Mouse (Mus musculus): ENCODE data around the gene Cdk17. TPM values are rescaled to one million over a fixed set of nuclear protein-coding genes. Genes with fewer than 3 reads are reported as not detected.

Cdk17 gene
- polyA plus RNA-seq, 1 experiment from 2014 or later, result 41.2 TPM

DNA sequence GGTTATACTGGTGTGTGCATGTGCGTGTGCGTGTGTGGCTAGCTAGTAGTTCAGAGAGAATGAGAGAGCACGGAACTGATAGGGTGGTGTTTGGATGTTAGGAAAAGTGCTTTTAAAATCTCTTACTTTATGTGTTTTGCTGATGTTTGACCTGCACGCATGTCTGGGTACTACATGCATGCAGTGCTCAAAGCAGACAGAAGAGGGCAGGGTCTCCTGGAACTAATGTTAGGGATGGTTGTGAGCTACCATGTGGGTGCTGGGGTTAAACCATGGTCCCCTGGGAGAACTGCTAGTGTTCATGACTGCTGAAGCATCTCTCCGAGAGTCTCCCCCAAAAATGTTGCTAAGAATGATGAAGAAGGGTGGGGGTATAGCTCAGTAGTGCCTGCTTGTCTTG lies 18.0 kb downstream of the Cdk17 start:
- no peak overlapping the region for H3K27ac ChIP-seq (replicated peaks)
- H3K9ac ChIP-seq (replicated peaks), result no peak overlapping the region
- H3K4me3 ChIP-seq (replicated peaks), result no peak overlapping the region
- H3K4me1 ChIP-seq, result no peaks in the 10 kb centered on the region
- ATAC-seq (ENCODE audit: low FRiP score), result no peak
- H3K4me2 ChIP-seq, result no peak overlapping the region
- H3K9me3 ChIP-seq (replicated peaks), result no peaks in the 10 kb centered on the region
- H3K36me3 ChIP-seq, result no peaks in the 10 kb centered on the region
- over 99% methylated on average over 5 of the region's 5 CpGs for WGBS
- H3K27me3 ChIP-seq (replicated peaks), result no peaks in the 10 kb centered on the region

DNA sequence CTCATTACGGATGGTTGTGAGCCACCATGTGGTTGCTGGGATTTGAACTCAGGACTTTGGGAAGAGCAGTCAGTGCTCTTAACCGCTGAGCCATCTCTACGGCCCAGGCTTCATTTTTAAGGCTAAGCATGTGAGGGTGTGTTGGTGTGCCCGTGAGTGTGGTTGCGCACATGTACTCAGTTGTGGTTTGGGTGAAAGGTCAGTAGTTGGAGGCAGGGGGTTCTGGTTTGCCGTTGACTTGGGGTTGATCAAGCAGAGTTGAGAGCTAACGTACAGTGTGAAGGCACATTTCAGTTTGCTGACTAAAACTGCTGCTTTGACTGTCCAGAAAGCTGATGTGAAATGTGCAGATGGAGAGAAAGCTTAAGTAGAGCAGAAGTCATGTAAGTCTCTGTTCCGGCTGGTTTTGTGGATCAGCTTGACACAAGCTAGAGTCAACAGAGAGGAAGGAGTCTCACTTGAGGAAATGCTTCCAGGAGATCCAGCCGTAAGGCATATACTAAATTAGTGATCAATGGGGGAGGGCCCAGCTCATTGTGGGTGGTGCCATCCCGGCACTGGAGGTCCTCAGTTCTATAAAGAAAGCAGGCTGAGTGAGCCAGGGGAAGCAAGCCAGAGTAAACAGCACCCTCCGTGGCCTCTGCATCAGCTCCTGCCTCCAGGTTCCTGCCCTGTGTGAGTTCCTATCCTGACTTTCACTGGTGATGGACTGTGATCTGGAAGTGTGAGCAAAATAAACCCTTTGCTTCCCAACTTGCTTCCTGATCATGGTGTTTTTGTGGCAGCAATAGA lies 19.2 kb downstream of the Cdk17 start:
- Histone ChIP-seq H3K4me2 (no peak overlapping the region), H3K27me3 (replicated peaks) (no peaks in the 10 kb centered on the region), H3K4me1 (no peaks in the 10 kb centered on the region), H3K4me3 (replicated peaks) (no peak overlapping the region), H3K9me3 (replicated peaks) (no peaks in the 10 kb centered on the region), H3K36me3 (no peaks in the 10 kb centered on the region), H3K27ac (replicated peaks) (no peak overlapping the region), H3K9ac (replicated peaks) (no peak overlapping the region)
- ATAC-seq (ENCODE audit: low FRiP score), result no peak
- WGBS, result 85% methylated on average over 11 of the region's 11 CpGs

DNA sequence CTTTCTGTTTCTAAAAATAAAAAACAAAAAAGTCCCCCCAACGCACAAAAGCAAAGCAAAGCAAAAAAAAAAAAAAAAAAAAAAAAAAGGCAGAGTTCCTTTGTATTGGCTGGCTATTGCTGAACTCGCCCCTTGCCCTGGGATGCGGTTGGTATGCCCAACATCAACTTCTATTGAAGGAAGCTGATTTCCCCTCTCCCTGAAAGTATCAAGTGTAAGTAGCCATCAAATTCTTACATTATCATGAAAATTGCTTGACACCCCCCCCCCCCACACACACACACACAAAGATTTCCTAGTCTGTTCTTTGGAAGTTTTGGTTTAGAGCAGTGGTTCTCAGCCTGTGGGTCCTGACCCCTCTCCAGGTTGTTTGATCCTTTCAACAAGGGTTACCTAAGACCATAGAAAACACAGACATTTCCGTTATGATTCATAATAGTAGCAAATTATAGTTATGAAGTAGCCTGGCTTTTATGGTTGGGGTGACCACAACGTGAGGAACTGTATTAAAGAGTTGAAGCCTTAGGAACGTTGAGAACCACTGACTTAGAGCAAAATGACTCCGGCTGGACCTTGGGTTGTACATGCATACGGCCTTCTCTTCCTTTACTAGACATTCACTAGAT lies 23.8 kb downstream of the Cdk17 start:
- Histone ChIP-seq H3K9me3 (replicated peaks) (no peaks in the 10 kb centered on the region), H3K27ac (replicated peaks) (no peak overlapping the region), H3K27me3 (replicated peaks) (no peaks in the 10 kb centered on the region), H3K4me1 (peaks cover 7% of the 10 kb centered on the region), H3K4me2 (no peak overlapping the region), H3K36me3 (no peaks in the 10 kb centered on the region), H3K4me3 (replicated peaks) (no peak overlapping the region), H3K9ac (replicated peaks) (no peak overlapping the region)
- WGBS, result 86% methylated on average over 8 of the region's 8 CpGs
- ATAC-seq (ENCODE audit: low FRiP score), result no peak

DNA sequence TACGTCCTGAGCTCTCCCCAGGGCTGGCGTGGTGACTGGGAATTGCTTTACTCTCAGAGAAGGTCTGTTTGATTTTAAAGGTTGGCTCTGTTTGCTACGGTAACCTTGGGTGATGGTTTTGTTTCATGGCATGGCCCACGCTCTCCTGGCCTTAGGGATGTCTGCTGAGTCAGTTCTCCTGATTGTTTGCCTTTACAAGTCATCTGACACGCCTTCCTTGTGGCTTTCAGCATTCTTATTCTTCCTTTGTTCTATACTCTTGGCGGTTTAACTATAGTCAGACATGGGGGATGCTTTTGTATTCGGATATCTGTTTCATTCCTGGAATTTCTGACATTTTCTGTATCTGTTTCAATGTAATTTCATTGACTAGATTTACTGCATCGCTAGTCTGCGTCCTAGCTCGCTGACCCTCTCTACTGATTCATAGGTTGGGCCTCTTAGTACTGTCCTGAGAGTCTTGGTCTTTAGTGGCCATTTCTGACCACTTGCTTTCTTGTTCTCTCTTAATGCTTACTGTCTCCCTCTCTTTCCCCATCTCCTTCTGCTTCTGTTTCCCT lies 27.8 kb downstream of the Cdk17 start:
- no peak overlapping the region for H3K27ac ChIP-seq (replicated peaks)
- WGBS, result 50% methylated on average over 10 of the region's 10 CpGs
- H3K9ac ChIP-seq (replicated peaks), result no peak overlapping the region
- H3K9me3 ChIP-seq (replicated peaks), result no peaks in the 10 kb centered on the region
- H3K4me1 ChIP-seq, result peaks cover 21% of the 10 kb centered on the region
- H3K4me3 ChIP-seq (replicated peaks), result no peak overlapping the region
- no peaks in the 10 kb centered on the region for H3K36me3 ChIP-seq
- no peak for ATAC-seq (ENCODE audit: low FRiP score)
- no peak overlapping the region for H3K4me2 ChIP-seq
- no peaks in the 10 kb centered on the region for H3K27me3 ChIP-seq (replicated peaks)

DNA sequence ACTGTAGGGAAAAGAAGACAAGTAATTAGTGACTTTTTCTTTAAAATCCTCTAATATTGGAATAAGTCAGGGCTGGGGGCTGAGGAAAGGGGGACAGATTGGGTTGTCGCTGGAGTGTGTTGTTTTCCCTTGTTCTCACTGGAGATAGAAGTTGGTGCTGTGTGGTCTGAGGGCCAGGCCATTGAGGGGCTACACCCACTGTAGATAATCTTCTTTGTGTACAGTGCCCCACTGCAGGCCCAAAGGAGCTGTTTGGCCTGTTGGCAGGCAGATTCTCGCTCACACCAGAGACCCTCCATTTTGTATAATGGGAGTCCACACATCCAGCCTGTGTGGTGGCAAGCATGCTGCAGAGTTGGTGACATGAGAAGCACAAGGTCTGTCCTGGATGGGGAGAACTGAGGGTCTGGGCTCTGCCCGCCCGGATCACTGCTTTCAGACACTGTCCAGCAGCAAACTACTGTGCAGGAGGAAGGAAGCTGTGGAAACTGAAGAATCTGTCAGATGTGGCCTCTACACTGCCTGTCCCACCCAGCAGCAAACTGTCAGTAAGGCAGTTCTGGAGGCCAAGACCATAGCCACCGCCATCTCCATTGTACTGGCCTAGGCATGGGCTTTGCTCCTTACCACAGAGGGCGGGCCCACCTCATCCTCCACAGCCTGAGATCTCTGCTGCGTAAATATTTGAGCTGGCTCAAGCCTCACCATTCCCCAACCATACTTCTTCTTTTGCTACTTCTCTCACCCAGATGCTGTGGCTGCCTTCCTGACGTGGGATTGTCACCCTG lies 30.0 kb downstream of the Cdk17 start:
- no peaks in the 10 kb centered on the region for H3K27me3 ChIP-seq (replicated peaks)
- no peak overlapping the region for H3K4me3 ChIP-seq (replicated peaks)
- no peak for ATAC-seq (ENCODE audit: low FRiP score)
- H3K4me2 ChIP-seq, result no peak overlapping the region
- H3K36me3 ChIP-seq, result no peaks in the 10 kb centered on the region
- H3K4me1 ChIP-seq, result peaks cover 27% of the 10 kb centered on the region
- WGBS, result 83% methylated on average over 8 of the region's 8 CpGs
- H3K27ac ChIP-seq (replicated peaks), result no peak overlapping the region; the same call in 1 of the 2 replicates
- no peak overlapping the region for H3K9ac ChIP-seq (replicated peaks)
- no peaks in the 10 kb centered on the region for H3K9me3 ChIP-seq (replicated peaks)

DNA sequence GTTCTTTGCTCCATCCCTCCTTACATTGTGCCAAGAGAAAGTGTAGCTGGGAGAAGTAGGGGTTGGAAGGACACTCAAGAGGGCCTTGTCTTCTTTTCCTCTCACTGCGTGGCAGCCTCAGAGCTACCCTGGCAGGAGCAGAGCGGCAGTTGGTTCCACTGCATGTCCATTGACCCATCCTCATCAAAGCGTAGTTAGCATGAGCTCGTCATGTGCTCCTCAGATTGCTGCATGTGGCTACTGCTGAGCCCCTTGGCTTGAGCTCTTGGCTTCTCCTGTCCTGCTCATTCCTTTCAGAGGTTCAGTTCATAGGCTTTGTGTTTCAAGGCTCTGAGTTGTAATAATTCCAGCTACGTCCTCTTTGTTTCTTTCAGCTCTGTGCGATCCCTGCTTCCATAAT lies 36.4 kb downstream of the Cdk17 start:
- no peak overlapping the region for H3K4me3 ChIP-seq (replicated peaks)
- H3K27me3 ChIP-seq (replicated peaks), result no peaks in the 10 kb centered on the region
- H3K4me2 ChIP-seq, result no peak overlapping the region
- WGBS, result 89% methylated on average over 6 of the region's 6 CpGs
- peaks cover 7% of the 10 kb centered on the region for H3K36me3 ChIP-seq
- H3K27ac ChIP-seq (replicated peaks), result no peak overlapping the region
- no peaks in the 10 kb centered on the region for H3K9me3 ChIP-seq (replicated peaks)
- H3K9ac ChIP-seq (replicated peaks), result no peak overlapping the region
- no peak for ATAC-seq (ENCODE audit: low FRiP score)
- H3K4me1 ChIP-seq, result peaks cover 11% of the 10 kb centered on the region

DNA sequence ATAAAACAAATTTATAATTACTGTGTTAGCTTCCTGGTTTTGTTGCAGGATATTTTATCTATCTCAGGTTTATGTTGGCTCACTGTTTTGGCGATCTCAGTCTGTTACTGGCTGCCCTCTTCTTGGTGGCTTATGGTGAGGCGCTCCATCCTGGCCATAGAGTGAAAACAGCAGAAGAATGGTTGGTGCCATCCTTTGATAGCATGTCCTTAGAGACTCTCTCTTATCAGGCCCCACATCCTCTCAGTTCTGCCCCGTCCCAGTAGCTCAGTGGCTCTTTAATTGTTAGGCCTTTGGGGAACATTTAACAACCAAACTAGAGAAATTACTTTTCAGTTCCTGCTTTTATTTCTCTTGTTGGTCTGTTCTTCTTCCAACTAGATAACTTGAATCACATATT lies 38.3 kb downstream of the Cdk17 start:
- peaks cover 15% of the 10 kb centered on the region for H3K4me1 ChIP-seq
- no peak for ATAC-seq (ENCODE audit: low FRiP score)
- H3K9me3 ChIP-seq (replicated peaks), result no peaks in the 10 kb centered on the region
- no peak overlapping the region for H3K9ac ChIP-seq (replicated peaks)
- no peak overlapping the region for H3K4me3 ChIP-seq (replicated peaks)
- 82% methylated on average over 3 of the region's 3 CpGs for WGBS
- H3K4me2 ChIP-seq, result no peak overlapping the region
- no peak overlapping the region for H3K27ac ChIP-seq (replicated peaks)
- H3K36me3 ChIP-seq, result peaks cover 7% of the 10 kb centered on the region
- no peaks in the 10 kb centered on the region for H3K27me3 ChIP-seq (replicated peaks)

DNA sequence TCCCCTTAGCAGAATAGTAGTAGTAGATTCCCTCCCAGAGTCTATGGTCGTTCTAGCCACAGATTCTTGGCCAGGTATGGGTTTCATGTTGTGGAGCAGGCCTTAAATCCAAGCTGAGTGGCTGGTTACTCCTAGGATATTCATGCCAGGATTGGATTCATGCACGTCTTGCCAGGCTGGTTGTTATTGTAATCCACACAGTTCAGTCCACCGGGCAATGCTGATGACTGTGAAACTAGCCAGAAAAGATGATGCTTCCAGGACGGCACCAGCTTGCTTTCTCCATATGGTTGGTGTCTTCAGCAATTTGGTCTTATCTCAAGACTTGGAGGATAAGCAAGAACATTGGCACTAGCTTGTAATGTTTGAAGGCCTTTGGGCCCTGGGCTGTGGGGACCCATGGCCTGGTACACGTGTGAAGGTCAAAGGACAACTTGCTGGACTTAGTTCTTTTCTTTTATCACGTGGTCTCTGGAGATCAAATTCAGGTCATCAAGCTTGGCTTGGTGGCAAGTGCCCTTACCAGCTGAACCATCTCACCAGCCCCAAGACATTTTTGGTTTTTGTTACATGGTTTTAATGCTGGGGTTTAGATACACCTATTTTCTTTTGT lies 41.3 kb downstream of the Cdk17 start:
- H3K4me3 ChIP-seq (replicated peaks), result no peak overlapping the region
- no peak overlapping the region for H3K9ac ChIP-seq (replicated peaks)
- H3K9me3 ChIP-seq (replicated peaks), result no peaks in the 10 kb centered on the region
- peaks cover 6% of the 10 kb centered on the region for H3K4me1 ChIP-seq
- no peak overlapping the region for H3K4me2 ChIP-seq
- peaks cover 7% of the 10 kb centered on the region for H3K36me3 ChIP-seq
- no peak for ATAC-seq (ENCODE audit: low FRiP score)
- 89% methylated on average over 6 of the region's 6 CpGs for WGBS
- no peaks in the 10 kb centered on the region for H3K27me3 ChIP-seq (replicated peaks)
- H3K27ac ChIP-seq (replicated peaks), result no peak overlapping the region

DNA sequence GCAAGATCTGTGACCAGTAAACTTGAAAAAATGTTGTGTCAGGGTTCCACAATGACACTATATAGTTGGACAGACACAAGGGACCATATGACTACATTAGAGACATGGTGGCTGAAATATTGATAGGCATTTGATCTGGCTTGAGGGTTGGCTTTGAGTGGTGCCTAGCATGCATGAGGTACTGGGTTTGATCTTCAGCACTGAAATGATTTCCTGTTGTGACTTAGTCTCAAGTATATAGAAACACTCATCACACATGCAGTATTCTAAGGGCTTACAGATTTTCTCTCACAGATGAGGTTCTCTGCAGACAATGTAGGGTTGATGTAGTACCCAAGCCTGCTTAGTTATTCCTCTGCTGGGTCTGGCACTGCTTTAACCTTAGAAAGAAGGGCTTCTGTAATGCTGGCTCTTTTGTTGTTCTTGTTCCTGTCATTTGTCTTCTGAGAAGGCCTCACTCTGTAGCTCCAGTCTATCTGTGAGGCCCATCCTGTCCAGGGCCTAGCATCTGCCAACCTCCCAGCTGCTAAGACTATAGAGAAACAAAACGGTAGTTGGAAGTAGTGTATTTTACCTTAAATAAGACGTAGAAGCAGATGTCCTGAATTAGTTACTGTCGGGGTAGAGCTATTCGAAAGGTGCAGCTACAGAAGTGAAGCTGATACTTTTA lies 44.7 kb downstream of the Cdk17 start:
- ATAC-seq (ENCODE audit: low FRiP score), result no peak
- Histone ChIP-seq H3K27me3 (replicated peaks) (no peaks in the 10 kb centered on the region), H3K9me3 (replicated peaks) (no peaks in the 10 kb centered on the region), H3K36me3 (no peaks in the 10 kb centered on the region), H3K9ac (replicated peaks) (no peak overlapping the region), H3K4me2 (no peak overlapping the region), H3K27ac (replicated peaks) (no peak overlapping the region), H3K4me1 (peaks cover 3% of the 10 kb centered on the region; the same call in 1 of the 2 replicates), H3K4me3 (replicated peaks) (no peak overlapping the region)
- 83% methylated on average over 4 of the region's 4 CpGs for WGBS

DNA sequence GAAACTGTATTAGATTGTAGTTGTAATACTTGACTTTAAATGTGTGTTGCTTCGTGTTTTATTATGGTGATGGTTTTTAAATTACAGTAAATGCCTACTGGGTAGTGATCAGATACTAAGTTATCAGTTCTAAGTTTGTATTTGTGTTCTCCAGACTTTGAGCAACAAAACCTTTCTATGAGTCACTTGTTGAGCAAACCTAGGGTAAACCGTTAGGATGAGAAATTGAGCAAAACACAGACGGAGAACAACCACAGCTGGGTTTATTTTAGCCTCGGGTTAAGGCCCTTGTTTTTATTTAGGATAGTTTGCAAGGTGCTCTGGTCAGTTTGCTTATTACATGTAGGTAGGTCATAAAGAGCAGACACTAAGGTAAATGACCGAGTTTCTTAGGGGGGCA lies 46.5 kb downstream of the Cdk17 start:
- Histone ChIP-seq H3K36me3 (no peaks in the 10 kb centered on the region), H3K27me3 (replicated peaks) (no peaks in the 10 kb centered on the region), H3K9me3 (replicated peaks) (no peaks in the 10 kb centered on the region), H3K4me2 (no peak overlapping the region), H3K9ac (replicated peaks) (no peak overlapping the region), H3K4me1 (peaks cover 3% of the 10 kb centered on the region; the same call in 1 of the 2 replicates), H3K27ac (replicated peaks) (no peak overlapping the region), H3K4me3 (replicated peaks) (no peak overlapping the region)
- no peak for ATAC-seq (ENCODE audit: low FRiP score)
- WGBS, result 89% methylated on average over 5 of the region's 5 CpGs

DNA sequence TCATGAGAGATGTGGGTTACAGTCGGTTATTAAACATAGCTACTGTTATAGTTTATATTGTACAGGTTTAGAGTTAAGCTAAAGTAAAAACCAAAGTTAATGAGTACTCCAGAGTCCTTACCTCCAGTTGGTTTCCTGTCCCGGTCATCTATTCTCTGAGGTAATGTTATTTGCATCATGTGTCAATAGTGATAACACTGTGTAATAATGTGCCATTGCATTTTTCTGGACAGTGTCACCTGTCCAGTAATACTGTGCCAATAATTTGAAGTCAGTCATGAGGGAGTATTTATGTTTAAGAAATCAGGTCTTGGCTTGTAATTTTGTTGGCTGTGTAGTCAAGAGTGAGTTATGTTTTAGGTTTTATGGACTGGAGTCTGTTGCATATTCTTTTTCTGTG lies 52.0 kb downstream of the Cdk17 start:
- no peak overlapping the region for H3K9ac ChIP-seq (replicated peaks)
- H3K9me3 ChIP-seq (replicated peaks), result no peaks in the 10 kb centered on the region
- H3K4me3 ChIP-seq (replicated peaks), result no peak overlapping the region
- WGBS, result 94% methylated on average over 2 of the region's 2 CpGs
- no peaks in the 10 kb centered on the region for H3K4me1 ChIP-seq
- ATAC-seq (ENCODE audit: low FRiP score), result no peak
- H3K27ac ChIP-seq (replicated peaks), result no peak overlapping the region
- no peaks in the 10 kb centered on the region for H3K27me3 ChIP-seq (replicated peaks)
- H3K4me2 ChIP-seq, result no peak overlapping the region
- peaks cover 29% of the 10 kb centered on the region for H3K36me3 ChIP-seq
